Mouse (Mus musculus): Measurements from ENCODE around the gene Lyz2.

GRCm38 (mm10) chr10:117235866-117236265, 46.3 kb downstream of the Lyz2 start:
- TF ChIP-seq MAX (IDR thresholded peaks at IDR 0.05) (no peak), USF1 (IDR thresholded peaks at IDR 0.05; ENCODE audit: low read depth) (no peak), CTCF (IDR thresholded peaks at IDR 0.05; ENCODE audit: control insufficient read depth, insufficient read depth, insufficient read length) (no peak), FOSL1 (IDR thresholded peaks at IDR 0.05; ENCODE audit: insufficient read depth, low read length, poor library complexity, severe bottlenecking) (no peak), MYOG (IDR thresholded peaks at IDR 0.05; ENCODE audit: control insufficient read depth, extremely low read depth, insufficient read length) (no peak)

All from C2C12 (cell line).